Mouse (Mus musculus): ENCODE results near the gene 4632433K11Rik.

GRCm38 (mm10) chr7:5074984-5075383 lies 41.1 kb downstream of the 4632433K11Rik start:
- TF ChIP-seq GATA1 (IDR thresholded peaks at IDR 0.05; ENCODE audit: borderline replicate concordance, low read length) (no peak), FLI1 (IDR thresholded peaks at IDR 0.05; ENCODE audit: low read length) (no peak)
